Mouse (Mus musculus) embryonic facial prominence, embryonic 11.5 days (tissue): ENCODE data around the gene Nhlrc1. TPM values are rescaled to one million over a fixed set of nuclear protein-coding genes. Genes with fewer than 3 reads are reported as not detected.

Experiments
- polyA plus RNA-seq: library from polyadenylated mRNA; unstranded; fragments of >200 nt; fragmentation: Nextera tagmentation; extraction: Ambion mirVana; gene quantifications from 2 replicates; pipeline ENCODE4 v1.2.1, GENCODE M21; 2014

Gene Nhlrc1
- polyA plus RNA-seq, 1 experiment from 2014 or later, result 5.2 TPM

Other genes starting within 250 kb of the Nhlrc1 start
- gene Kif13a, start 85.0 kb downstream of the Nhlrc1 start, polyA plus RNA-seq, result 17.3 and 19.1 TPM in 2 replicates
- 12.3 and 13.5 TPM in 2 replicates for gene Kdm1b, start 28.6 kb upstream of the Nhlrc1 start, polyA plus RNA-seq
- 32.2 and 38.2 TPM in 2 replicates for gene Tpmt, start 29.9 kb upstream of the Nhlrc1 start, polyA plus RNA-seq
- 314 and 345 TPM in 2 replicates for gene Dek, start 91.4 kb upstream of the Nhlrc1 start, polyA plus RNA-seq
- gene Rnf144b, start 107.8 kb upstream of the Nhlrc1 start, polyA plus RNA-seq, result 1.5 and 1.7 TPM in 2 replicates